Mouse (Mus musculus) erythroblast, adult 5-6 weeks (primary cell): Measurements from ENCODE around the gene Anxa8. TPM values are rescaled to one million over a fixed set of nuclear protein-coding genes. Genes with fewer than 3 reads are reported as not detected.

Experiments
- ATAC-seq: replicated peaks from 2 replicates; pipeline ENCODE4 v1.8.0; 2016; ENCODE audit warnings: moderate number of reproducible peaks, mild to moderate bottlenecking, moderate TSS enrichment, inconsistent platforms; ENCODE audit not compliant: poor library complexity, low FRiP score, severe bottlenecking
- total RNA-seq, 2 experiments: library from RNA; stranded (forward) in 1 of 2; stranded (reverse) in 1 of 2; fragments of 150-400 nt in 1 of 2; fragments of 200-764, 138-1000 nt in 1 of 2; gene quantifications; 2 replicates each; pipeline versions ENCODE4 v1.2.3 to v1.2.4; 2015 to 2017; ENCODE audit warnings: low replicate concordance in 2 of 2

Anxa8 gene
- total RNA-seq, 2 experiments from 2014 or later: not detected

GRCm38 (mm10) chr14:34114311-34114710 lies 28.5 kb downstream of the Anxa8 start:
- ATAC-seq: no peak

GRCm38 (mm10) chr14:34119046-34119723 lies 33.4 kb downstream of the Anxa8 start:
- ATAC-seq: no peak

- no peak for ATAC-seq
Observed at GRCm38 (mm10) chr14:34120016-34120910, 34.5 kb downstream of the Anxa8 start.

- ATAC-seq: no peak
Observed at GRCm38 (mm10) chr14:34120923-34121351, 35.2 kb downstream of the Anxa8 start.

- no peak for ATAC-seq
Observed at GRCm38 (mm10) chr14:34121691-34122090, 35.9 kb downstream of the Anxa8 start.

- ATAC-seq: no peak
Observed at GRCm38 (mm10) chr14:34131216-34131615, 45.4 kb downstream of the Anxa8 start.

GRCm38 (mm10) chr14:34135391-34135790 lies 49.6 kb downstream of the Anxa8 start:
- no peak for ATAC-seq

- ATAC-seq: no peak
Observed at GRCm38 (mm10) chr14:34139671-34140664, 54.2 kb downstream of the Anxa8 start.

- ATAC-seq: no peak
Observed at GRCm38 (mm10) chr14:34142316-34142715, 56.5 kb downstream of the Anxa8 start.

- ATAC-seq: no peak
Observed at GRCm38 (mm10) chr14:34142915-34143314, 57.1 kb downstream of the Anxa8 start.

Other genes starting within 250 kb of the Anxa8 start
- gene Gdf10, start 162.4 kb upstream of the Anxa8 start, total RNA-seq (2015; ENCODE audit: low replicate concordance): not detected in 2 replicates
- gene Gdf10, start 162.4 kb upstream of the Anxa8 start, total RNA-seq (2017; ENCODE audit: low replicate concordance): not detected in 2 replicates
- not detected in 2 replicates for gene Gdf2, start 144.9 kb upstream of the Anxa8 start, total RNA-seq (2015; ENCODE audit: low replicate concordance)
- not detected in 2 replicates for gene Gdf2, start 144.9 kb upstream of the Anxa8 start, total RNA-seq (2017; ENCODE audit: low replicate concordance)
- not detected in 2 replicates for gene Rbp3, start 132.0 kb upstream of the Anxa8 start, total RNA-seq (2015; ENCODE audit: low replicate concordance)
- not detected in 2 replicates for gene Rbp3, start 132.0 kb upstream of the Anxa8 start, total RNA-seq (2017; ENCODE audit: low replicate concordance)
- not detected in 2 replicates for gene Zfp488, start 107.2 kb upstream of the Anxa8 start, total RNA-seq (2015; ENCODE audit: low replicate concordance)
- 0.14 TPM in 1 of 2 replicates, not detected in the other for gene Zfp488, start 107.2 kb upstream of the Anxa8 start, total RNA-seq (2017; ENCODE audit: low replicate concordance)
- not detected in 2 replicates for gene Gm30083, start 70.8 kb upstream of the Anxa8 start, total RNA-seq (2015; ENCODE audit: low replicate concordance)
- gene Gm30083, start 70.8 kb upstream of the Anxa8 start, total RNA-seq (2017; ENCODE audit: low replicate concordance): not detected in 2 replicates
- not detected in 2 replicates for gene Gm5460, start 69.2 kb upstream of the Anxa8 start, total RNA-seq (2015; ENCODE audit: low replicate concordance)
- not detected in 2 replicates for gene Gm5460, start 69.2 kb upstream of the Anxa8 start, total RNA-seq (2017; ENCODE audit: low replicate concordance)
- not detected in 2 replicates for gene Antxrl, start 33.3 kb upstream of the Anxa8 start, total RNA-seq (2015; ENCODE audit: low replicate concordance)
- gene Antxrl, start 33.3 kb upstream of the Anxa8 start, total RNA-seq (2017; ENCODE audit: low replicate concordance): not detected in 2 replicates
- gene A630023A22Rik, start 16.8 kb downstream of the Anxa8 start, total RNA-seq (2015; ENCODE audit: low replicate concordance): not detected in 2 replicates
- gene A630023A22Rik, start 16.8 kb downstream of the Anxa8 start, total RNA-seq (2017; ENCODE audit: low replicate concordance): not detected in 2 replicates
- gene Npy4r, start 66.5 kb downstream of the Anxa8 start, total RNA-seq (2015; ENCODE audit: low replicate concordance): not detected in 2 replicates
- gene Npy4r, start 66.5 kb downstream of the Anxa8 start, total RNA-seq (2017; ENCODE audit: low replicate concordance): not detected in 2 replicates
- not detected in 2 replicates for gene Gprin2, start 115.7 kb downstream of the Anxa8 start, total RNA-seq (2015; ENCODE audit: low replicate concordance)
- not detected in 2 replicates for gene Gprin2, start 115.7 kb downstream of the Anxa8 start, total RNA-seq (2017; ENCODE audit: low replicate concordance)
- not detected in 2 replicates for gene Syt15, start 133.6 kb downstream of the Anxa8 start, total RNA-seq (2015; ENCODE audit: low replicate concordance)
- gene Syt15, start 133.6 kb downstream of the Anxa8 start, total RNA-seq (2017; ENCODE audit: low replicate concordance): not detected in 2 replicates
- 3.8 and 5.2 TPM in 2 replicates for gene Shld2, start 224.5 kb downstream of the Anxa8 start, total RNA-seq (2015; ENCODE audit: low replicate concordance)
- 1.4 and 3.3 TPM in 2 replicates for gene Shld2, start 224.5 kb downstream of the Anxa8 start, total RNA-seq (2017; ENCODE audit: low replicate concordance)
- gene Glud1, start 224.7 kb downstream of the Anxa8 start, total RNA-seq (2015; ENCODE audit: low replicate concordance): 35.7 and 65.6 TPM in 2 replicates
- 24.5 and 55.2 TPM in 2 replicates for gene Glud1, start 224.7 kb downstream of the Anxa8 start, total RNA-seq (2017; ENCODE audit: low replicate concordance)